Mouse (Mus musculus): ENCODE measurements around the gene Tmem207.

The Tmem207 gene

DNA sequence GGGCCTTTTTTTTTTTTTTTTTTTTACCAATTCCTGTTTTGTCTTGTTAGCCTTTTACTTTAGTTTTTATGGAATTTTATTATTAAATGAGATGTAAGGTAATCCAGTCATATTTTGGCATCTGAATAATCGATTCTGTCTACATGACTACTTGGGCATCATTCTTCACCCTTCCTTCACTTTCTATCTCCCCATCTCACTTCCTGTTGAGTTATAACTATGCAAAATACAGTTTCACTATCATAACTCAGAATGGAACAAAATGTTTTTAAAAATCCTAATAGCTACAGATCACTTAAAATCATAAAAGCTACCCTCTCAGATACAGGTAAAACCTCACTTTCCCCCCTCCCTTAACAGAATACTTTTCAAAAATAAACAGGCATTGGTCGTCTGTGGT lies 70.4 kb downstream of the Tmem207 start:
- no peak for DNase-seq (ENCODE audit: low spot score)

DNA sequence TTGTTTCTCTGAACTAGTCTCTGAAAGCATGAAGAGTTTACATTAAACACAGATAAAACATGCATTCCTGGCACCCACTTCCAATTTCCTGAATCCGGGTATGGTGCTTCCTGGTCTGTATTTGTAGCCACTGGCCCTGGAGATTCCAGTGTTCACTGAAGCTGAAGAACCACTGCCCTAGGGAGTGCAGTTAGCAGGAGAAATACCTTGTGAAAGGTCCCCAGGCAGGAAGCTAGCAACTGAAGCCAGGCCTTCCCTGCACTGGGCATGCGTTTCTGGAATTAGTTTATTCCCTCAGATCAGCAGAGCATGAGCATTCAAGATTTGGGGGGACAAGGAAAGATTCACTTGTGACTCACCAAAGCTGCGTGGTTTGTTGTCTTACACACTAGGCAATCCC lies 72.4 kb downstream of the Tmem207 start:
- DNase-seq (ENCODE audit: low spot score), result no peak
